Mouse (Mus musculus) spleen, postnatal 4 days (tissue): ENCODE data around the gene Ly6g6c.

Experiments
- DNase-seq, 2 experiments: peaks; one replicate each; pipeline ENCODE4 v3.0.0; 2022; ENCODE audit warnings: low spot score in 2 of 2

The Ly6g6c gene

GRCm38 (mm10) chr17:35055691-35056495 is 9.3 kb upstream of the Ly6g6c start:
- no peak for DNase-seq

DNA sequence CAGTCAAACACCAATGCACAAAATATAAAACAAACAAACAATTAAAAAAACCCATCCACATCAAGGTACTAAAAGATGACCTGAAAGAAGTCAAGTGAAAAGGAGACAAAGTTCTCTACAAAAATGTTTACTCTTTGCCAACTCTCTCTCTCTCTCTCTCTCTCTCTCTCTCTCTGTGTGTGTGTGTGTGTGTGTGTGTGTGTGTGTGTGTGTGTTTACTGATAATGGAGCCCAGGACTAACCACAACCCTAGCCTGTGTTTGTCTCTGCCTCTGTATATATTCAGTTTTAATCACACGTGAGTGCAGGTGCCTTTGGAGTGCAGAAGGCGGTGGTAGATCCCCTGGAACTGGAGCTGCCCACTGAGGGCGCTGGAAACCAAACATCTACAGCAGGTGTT is 8.1 kb upstream of the Ly6g6c start:
- no peak for DNase-seq

- no peak for DNase-seq
Observed at GRCm38 (mm10) chr17:35058316-35058715, 6.9 kb upstream of the Ly6g6c start.

DNA sequence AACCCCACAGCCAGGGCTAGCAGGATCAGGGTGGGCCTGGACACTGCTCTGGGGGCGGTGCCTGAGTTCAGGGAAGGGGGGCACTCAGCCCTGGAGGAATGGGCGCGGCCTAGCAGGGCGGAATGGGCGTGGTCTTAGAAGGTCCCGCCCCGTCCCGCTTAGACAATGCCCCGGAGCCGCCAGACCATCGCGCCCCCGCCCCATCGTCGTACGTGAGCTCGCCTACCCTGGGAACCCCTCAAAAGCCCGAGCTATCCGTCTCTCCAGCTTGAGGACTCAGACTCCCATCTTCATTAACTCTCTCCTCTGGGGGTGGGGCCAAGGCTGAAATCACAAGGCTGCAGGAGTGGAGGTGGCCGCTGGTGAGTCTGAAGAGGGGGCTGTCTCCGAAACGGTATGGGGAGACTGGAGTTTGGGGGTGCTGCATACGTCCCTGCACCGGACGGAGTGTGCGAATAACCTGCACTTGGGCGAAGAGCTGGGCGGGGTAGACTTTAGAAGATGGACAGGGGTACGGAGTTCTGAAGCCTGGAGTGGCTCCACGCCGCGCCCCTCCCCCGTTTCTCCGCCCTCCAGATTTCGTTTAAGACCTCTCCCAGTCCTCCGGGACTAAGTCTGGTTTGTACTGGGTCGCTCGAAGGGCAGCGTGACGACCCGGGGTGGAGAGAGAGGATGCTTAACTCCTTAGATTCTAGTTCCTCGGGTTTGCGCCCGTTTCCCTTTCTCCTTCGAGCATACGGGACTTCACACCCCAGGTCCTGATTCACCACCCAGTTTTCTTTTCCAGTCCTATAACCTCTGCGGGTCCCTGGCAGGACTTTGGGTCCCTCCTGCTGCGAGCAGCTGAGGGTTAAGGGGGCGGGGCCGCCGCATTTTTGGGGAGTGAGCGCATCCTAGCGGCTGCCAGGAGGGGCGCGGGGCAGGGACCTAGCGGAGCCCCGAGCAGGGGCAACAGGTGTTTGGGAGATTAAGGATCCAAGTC is 6.0 kb upstream of the Ly6g6c start, which contains the start of gene Ddah2:
Gene Ddah2, plus strand, starts transcription at position 125 of the 982 bp plus-strand sequence.
- DNase-seq, result peak; percentile 88 to 95

- DNase-seq, result no peak
Observed at GRCm38 (mm10) chr17:35060071-35060470, 5.1 kb upstream of the Ly6g6c start.

DNA sequence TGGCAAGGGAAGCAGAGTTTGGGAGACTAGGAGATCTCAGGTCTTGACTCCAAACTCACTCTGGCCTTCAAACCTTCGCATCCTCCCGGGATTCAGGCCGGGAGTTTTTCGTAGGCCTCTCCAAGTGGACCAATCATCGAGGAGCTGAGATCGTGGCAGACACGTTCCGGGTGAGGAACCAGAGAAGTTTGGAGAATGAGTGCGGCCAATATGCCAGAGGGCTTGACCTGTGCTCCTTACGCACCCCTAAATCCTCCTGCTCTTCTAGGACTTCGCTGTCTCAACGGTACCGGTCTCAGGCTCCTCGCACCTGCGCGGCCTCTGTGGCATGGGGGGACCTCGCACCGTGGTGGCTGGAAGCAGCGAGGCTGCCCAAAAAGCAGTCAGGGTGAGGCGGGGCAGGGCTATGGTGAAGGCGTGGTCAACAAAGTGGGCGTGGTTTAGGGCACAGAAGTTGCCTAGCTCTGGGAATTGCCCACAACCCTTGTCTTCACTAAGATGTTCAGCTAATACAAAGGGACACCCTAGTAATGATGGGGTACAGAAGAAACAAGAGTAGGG is 4.4 kb upstream of the Ly6g6c start:
- DNase-seq, result peak; percentile 54 to 70

GRCm38 (mm10) chr17:35061299-35061698 is 3.9 kb upstream of the Ly6g6c start:
- no peak for DNase-seq

DNA sequence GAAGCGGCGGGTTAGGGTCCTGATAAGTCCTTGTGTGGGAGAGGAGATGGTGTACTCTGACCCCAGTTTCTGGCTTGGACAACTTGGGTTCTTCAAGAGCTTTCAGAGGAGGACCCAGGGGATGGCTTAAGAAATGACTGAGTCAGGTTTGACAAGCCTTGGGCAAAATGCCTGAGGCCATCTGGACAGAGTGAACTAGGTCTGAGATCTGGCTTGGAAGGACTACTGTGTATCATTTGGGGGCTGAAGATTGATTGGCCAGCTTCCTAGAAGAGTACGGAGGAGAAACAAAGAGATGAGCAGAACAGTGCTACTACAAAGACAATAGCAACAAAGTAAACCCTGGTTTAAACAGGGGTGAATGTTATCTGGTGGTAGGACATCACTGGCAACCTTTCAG is 1.7 kb upstream of the Ly6g6c start:
- no peak for DNase-seq

DNA sequence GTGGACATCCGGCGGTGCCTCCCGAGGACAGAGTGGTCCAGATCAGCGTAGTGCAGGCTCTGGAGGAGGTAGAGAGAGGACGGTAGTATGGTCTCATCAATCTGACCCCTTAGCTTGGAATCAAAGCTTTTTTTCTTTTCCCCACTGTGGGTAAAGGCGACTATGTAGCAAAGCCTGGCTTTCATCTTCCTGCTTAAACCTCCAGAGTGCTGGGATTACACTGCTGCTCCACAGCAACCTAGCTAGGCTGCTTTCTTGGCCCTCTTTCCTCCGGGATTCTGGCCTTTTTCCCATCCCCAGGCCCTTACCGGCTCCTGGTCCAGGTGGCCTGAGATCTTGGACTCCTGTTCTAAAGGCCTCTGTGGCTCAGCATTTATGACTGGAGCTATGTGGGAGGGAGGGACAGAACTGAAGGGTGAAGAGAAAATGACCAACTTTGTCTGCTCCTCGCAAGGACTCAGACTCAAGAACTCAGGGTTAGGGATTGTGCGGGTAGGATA is 760 bp upstream of the Ly6g6c start:
- DNase-seq, result no peak

GRCm38 (mm10) chr17:35066084-35066483 is 896 bp downstream of the Ly6g6c start, which contains the start of gene Mpig6b:
Gene Mpig6b, minus strand, starts transcription at chr17:35066184.
- DNase-seq, result no peak

GRCm38 (mm10) chr17:35068213-35068914 is 3.2 kb downstream of the Ly6g6c start:
- DNase-seq, result no peak

DNA sequence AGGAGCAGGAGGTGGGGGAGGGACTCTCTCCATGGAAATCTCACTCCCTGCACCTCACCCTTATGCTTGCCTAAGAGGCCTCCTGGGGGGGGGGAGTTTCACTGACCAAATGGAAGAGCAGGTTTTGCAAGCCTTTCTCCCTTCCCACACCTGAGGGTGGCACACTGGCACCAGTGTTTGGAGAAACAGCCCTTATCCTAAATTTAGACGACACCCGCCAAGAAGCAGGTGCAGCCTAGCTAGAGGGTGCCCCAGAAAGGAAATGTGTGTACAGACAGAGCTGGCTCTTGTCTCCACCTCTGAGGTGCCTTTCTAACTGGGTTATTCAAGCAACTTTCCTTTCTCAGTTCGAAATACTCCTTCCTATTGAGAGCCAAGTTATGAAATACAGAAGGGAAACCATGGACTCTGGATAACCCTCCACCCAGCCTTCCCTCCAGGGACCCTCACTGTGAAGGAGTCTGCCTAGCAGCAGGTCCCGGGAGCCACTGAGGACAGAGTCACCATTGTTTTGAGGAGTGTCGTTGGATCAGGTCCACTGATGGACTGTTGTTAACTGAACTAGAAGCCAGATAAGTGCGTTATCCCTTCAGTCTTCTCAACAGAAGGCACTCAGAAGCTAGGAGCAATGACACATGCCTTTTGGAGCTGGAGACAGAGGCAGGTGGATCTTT is 5.5 kb downstream of the Ly6g6c start:
- no peak for DNase-seq

- DNase-seq, result no peak
Observed at GRCm38 (mm10) chr17:35071454-35071853, 6.3 kb downstream of the Ly6g6c start.

DNA sequence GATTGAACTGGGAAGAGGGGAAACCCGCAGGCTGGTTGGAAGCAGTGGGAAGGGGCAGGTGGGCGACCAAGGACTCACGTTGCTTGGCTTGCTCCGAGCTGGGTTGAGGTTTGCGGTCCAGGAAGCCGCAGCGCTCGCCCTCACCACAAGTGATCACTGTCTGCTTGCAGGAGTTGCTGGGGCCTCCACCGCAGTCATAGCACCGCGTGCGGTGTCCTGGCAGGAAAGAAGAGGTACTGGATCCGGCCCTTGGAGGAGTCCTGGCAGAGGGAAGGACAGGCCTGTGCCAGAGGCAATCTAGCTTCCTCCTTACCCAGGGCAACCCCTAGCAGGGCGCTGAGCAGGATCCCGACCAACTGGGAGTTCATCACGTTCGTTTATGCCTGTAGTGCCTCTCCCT is 8.9 kb downstream of the Ly6g6c start:
- DNase-seq, result no peak

GRCm38 (mm10) chr17:35076507-35077176 is 11.5 kb downstream of the Ly6g6c start, which contains the start of gene Ly6g6e:
Gene Ly6g6e, plus strand, starts transcription at chr17:35076902.
- no peak for DNase-seq

DNA sequence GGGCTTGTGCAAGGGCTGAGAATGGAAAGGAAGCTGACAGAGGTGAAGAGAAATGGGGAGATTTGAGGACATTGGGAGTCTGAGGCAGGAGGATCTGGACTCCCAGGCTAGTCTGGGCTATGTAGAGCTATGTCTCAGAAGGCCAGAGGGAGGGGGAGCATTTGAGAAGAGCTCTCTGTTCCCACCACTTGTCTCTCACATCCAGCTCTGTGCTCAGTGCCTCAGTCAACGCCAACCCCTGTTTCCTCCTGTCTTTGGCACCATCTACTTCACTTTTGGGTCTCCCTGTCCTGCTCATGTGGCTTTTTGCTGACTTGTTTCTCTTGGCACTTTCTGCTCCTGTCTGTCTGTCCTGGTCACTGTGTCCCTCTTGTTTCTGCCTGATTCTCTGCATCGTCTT is 12.1 kb downstream of the Ly6g6c start:
- DNase-seq, result no peak

DNA sequence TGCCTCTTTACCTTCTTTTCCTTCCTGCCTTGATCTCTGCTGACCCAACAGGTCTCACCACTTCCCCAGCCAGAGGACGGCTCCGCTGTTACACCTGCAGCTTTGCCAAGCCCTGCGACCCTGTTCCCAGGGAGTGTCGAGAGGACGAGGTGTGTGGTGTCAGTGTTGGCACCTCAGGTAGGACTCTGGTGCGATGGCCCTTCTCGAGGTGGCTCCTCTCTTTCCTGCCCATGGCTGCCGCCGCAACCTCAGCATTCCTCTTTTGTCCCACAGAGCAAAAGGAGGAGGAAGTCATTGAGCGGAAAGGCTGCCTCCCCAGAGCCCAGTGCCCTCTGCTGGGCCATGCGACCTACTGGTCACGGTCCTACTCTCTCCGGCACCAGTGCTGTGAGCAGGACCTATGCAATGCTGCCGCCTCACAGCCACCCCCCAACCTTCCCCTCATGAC is 12.6 kb downstream of the Ly6g6c start, which contains the start of gene Ly6g6d:
Gene Ly6g6d, minus strand, starts transcription at position 280 of the 448 bp plus-strand sequence.
- DNase-seq, result no peak

- peak in 1 of 2 experiments; percentile 41 for DNase-seq
Observed at GRCm38 (mm10) chr17:35079778-35080177, 14.6 kb downstream of the Ly6g6c start.

GRCm38 (mm10) chr17:35080248-35080647 is 15.1 kb downstream of the Ly6g6c start:
- DNase-seq, result no peak

DNA sequence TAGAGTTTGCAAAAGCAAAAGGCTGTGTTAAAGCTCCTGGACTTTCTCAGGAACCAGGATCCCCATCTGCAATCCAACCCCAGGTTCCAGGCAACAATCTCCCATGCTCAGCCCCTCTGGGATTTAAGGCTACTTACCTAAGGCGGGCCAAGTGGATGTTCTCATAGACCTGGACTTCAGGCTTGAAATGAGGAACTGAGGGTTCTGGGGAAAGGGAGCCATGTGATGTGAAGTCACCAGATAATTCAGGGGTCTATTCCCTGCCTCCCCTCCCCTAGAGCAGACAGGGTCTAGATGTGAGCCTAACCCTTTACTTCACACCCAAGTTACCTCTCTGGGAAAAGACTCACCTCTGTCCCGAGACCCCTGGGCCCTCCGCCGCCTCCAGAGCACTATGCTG is 15.5 kb downstream of the Ly6g6c start:
- no peak for DNase-seq
